Mouse (Mus musculus) lung, embryonic 16.5 days (tissue): ENCODE measurements around the gene Fam129b. TPM values are rescaled to one million over a fixed set of nuclear protein-coding genes. Genes with fewer than 3 reads are reported as not detected.

Source experiments
- ATAC-seq: fragments of 200-750 bp; cut with Nextera tagmentation; 2 replicates; pipeline ENCODE4 v1.8.0; 2017; ENCODE audit warnings: low read depth, mild to moderate bottlenecking, moderate library complexity
- H3K27ac ChIP-seq: fragments of 300-500 bp; sonication (generic); 2 replicates; pipeline ENCODE4 v1.5.1; 2014; ENCODE audit warnings: mild to moderate bottlenecking, control low read depth, low read length
- H3K27me3 ChIP-seq: fragments of 300-500 bp; sonication (generic); 2 replicates; pipeline ENCODE4 v1.6.1; 2014; ENCODE audit warnings: low read depth, low read length, mixed read lengths; ENCODE audit not compliant: control insufficient read depth, insufficient read depth
- H3K36me3 ChIP-seq: fragments of 300-500 bp; sonication (generic); 2 replicates; pipeline ENCODE4 v1.6.1; 2014; ENCODE audit warnings: low read length; ENCODE audit not compliant: control insufficient read depth, insufficient read depth
- H3K4me1 ChIP-seq: fragments of 300-500 bp; sonication (generic); replicated peaks from 2 replicates; pipeline ENCODE4 v1.6.1; 2014; ENCODE audit warnings: low read length, mixed read lengths; ENCODE audit not compliant: control insufficient read depth, insufficient read depth
- H3K4me2 ChIP-seq: fragments of 300-500 bp; sonication (generic); 2 replicates; pipeline ENCODE4 v1.6.1; 2014; ENCODE audit warnings: low read depth, low read length, control low read depth
- H3K4me3 ChIP-seq: fragments of 300-500 bp; sonication (generic); 2 replicates; pipeline ENCODE4 v1.5.1; 2014; ENCODE audit warnings: mild to moderate bottlenecking, low read length, control low read depth
- H3K9ac ChIP-seq: fragments of 300-500 bp; sonication (generic); 2 replicates; pipeline ENCODE4 v1.6.1; 2014; ENCODE audit warnings: low read length, control low read depth
- H3K9me3 ChIP-seq: fragments of 300-500 bp; sonication (generic); 2 replicates; pipeline ENCODE4 v1.6.1; 2016; ENCODE audit warnings: low read length; ENCODE audit not compliant: control insufficient read depth
- WGBS: fragments of 180-500 bp; shearing (Covaris S2); extraction: QIAGEN DNeasy Blood & Tissue Kit; methylation state at CpG from one replicate; pipeline ENCODE4 v1.1.7; 2014; 5-methylcytosine and 5-hydroxymethylcytosine counted together
- polyA plus RNA-seq: library from polyadenylated mRNA; unstranded; fragments of >200 nt; fragmentation: Nextera tagmentation; extraction: Ambion mirVana; gene quantifications from 2 replicates; pipeline ENCODE4 v1.2.1, GENCODE M21; 2015

Gene Fam129b
- polyA plus RNA-seq, 1 experiment from 2014 or later = 133 TPM

- Histone ChIP-seq H3K4me2 (peak overlapping the region; percentile 93), H3K9me3 (no peaks in the 10 kb centered on the region), H3K9ac (peak overlapping the region; percentile 92), H3K4me1 (peaks cover 33% of the 10 kb centered on the region), H3K36me3 (peaks cover 18% of the 10 kb centered on the region), H3K4me3 (peak overlapping the region; percentile 85), H3K27ac (peak overlapping the region; percentile 88), H3K27me3 (no peaks in the 10 kb centered on the region)
- ATAC-seq = no peak
- under 1% methylated on average over 33 of the region's 33 CpGs for WGBS
These were observed 86.4 kb downstream of the Fam129b start for GRCm38 (mm10) chr2:32962062-32962874.

- H3K27me3 ChIP-seq = no peaks in the 10 kb centered on the region
- peak overlapping the region; percentile 88 for H3K27ac ChIP-seq
- WGBS = 4% methylated on average over 9 of the region's 9 CpGs
- H3K9me3 ChIP-seq = no peaks in the 10 kb centered on the region
- H3K4me1 ChIP-seq = peaks cover 39% of the 10 kb centered on the region
- H3K36me3 ChIP-seq = peaks cover 18% of the 10 kb centered on the region
- H3K9ac ChIP-seq = peak overlapping the region; percentile 92
- H3K4me3 ChIP-seq = peak overlapping the region; percentile 85
- peak overlapping the region; percentile 93 for H3K4me2 ChIP-seq
- ATAC-seq = no peak
These were observed 86.9 kb downstream of the Fam129b start for GRCm38 (mm10) chr2:32962875-32963220.

- Histone ChIP-seq H3K4me1 (peaks cover 40% of the 10 kb centered on the region), H3K4me3 (peak overlapping the region; percentile 85), H3K4me2 (peak overlapping the region; percentile 93), H3K9me3 (no peaks in the 10 kb centered on the region), H3K27ac (no peak overlapping the region; the same call in 1 of the 2 replicates), H3K9ac (peak overlapping the region; percentile 92), H3K27me3 (no peaks in the 10 kb centered on the region), H3K36me3 (peaks cover 18% of the 10 kb centered on the region)
- WGBS = 39% methylated on average over 4 of the region's 4 CpGs
- no peak for ATAC-seq
These were observed 87.6 kb downstream of the Fam129b start for GRCm38 (mm10) chr2:32963544-32963943.

- Histone ChIP-seq H3K27ac (no peak overlapping the region), H3K9ac (peak overlapping the region; percentile 41), H3K9me3 (no peaks in the 10 kb centered on the region), H3K27me3 (no peaks in the 10 kb centered on the region), H3K4me3 (no peak overlapping the region), H3K36me3 (peaks cover 18% of the 10 kb centered on the region), H3K4me1 (peaks cover 40% of the 10 kb centered on the region), H3K4me2 (peak overlapping the region; percentile 93; the same call in 1 of the 2 replicates)
- ATAC-seq = no peak
- WGBS = 65% methylated on average over 1 of the region's 1 CpGs
These were observed 88.1 kb downstream of the Fam129b start for GRCm38 (mm10) chr2:32963981-32964380.

GRCm38 (mm10) chr2:32964659-32965457 lies 88.9 kb downstream of the Fam129b start:
- H3K27ac ChIP-seq = 0 out of 2 replicates have a peak overlapping the region, but pooled peaks have one; percentile 30
- H3K27me3 ChIP-seq = no peaks in the 10 kb centered on the region
- 33% methylated on average over 10 of the region's 10 CpGs for WGBS
- H3K9ac ChIP-seq = no peak overlapping the region
- H3K4me1 ChIP-seq = peaks cover 40% of the 10 kb centered on the region
- no peak for ATAC-seq
- H3K4me2 ChIP-seq = no peak overlapping the region
- no peaks in the 10 kb centered on the region for H3K9me3 ChIP-seq
- H3K36me3 ChIP-seq = peaks cover 18% of the 10 kb centered on the region
- no peak overlapping the region for H3K4me3 ChIP-seq

- H3K4me1 ChIP-seq = peaks cover 37% of the 10 kb centered on the region
- no peak overlapping the region; the same call in 1 of the 2 replicates for H3K4me2 ChIP-seq
- no peak overlapping the region; the same call in 1 of the 2 replicates for H3K9ac ChIP-seq
- no peaks in the 10 kb centered on the region for H3K27me3 ChIP-seq
- no peak for ATAC-seq
- no peak overlapping the region for H3K27ac ChIP-seq
- 8% methylated on average over 7 of the region's 7 CpGs for WGBS
- no peaks in the 10 kb centered on the region for H3K9me3 ChIP-seq
- H3K4me3 ChIP-seq = no peak overlapping the region
- peaks cover 18% of the 10 kb centered on the region for H3K36me3 ChIP-seq
These were observed 89.7 kb downstream of the Fam129b start for GRCm38 (mm10) chr2:32965511-32966183.

GRCm38 (mm10) chr2:32966184-32966688 lies 90.3 kb downstream of the Fam129b start:
- peak overlapping the region; percentile 77 for H3K4me2 ChIP-seq

GRCm38 (mm10) chr2:32966689-32967631 lies 91.0 kb downstream of the Fam129b start:
- Histone ChIP-seq H3K27ac (peak overlapping the region; percentile 100), H3K4me3 (peak overlapping the region; percentile 74), H3K4me2 (peak overlapping the region; percentile 77), H3K4me1 (peaks cover 33% of the 10 kb centered on the region), H3K9me3 (no peaks in the 10 kb centered on the region), H3K36me3 (peaks cover 18% of the 10 kb centered on the region), H3K27me3 (no peaks in the 10 kb centered on the region), H3K9ac (peak overlapping the region; percentile 90)
- ATAC-seq = peak; percentile 90
- under 1% methylated on average over 55 of the region's 55 CpGs for WGBS

More at GRCm38 (mm10) chr2:32966184-32966688, 90.3 kb downstream of the Fam129b start:
- Histone ChIP-seq H3K27me3 (no peaks in the 10 kb centered on the region), H3K9me3 (no peaks in the 10 kb centered on the region), H3K36me3 (peaks cover 18% of the 10 kb centered on the region), H3K9ac (peak overlapping the region; percentile 90), H3K4me1 (peaks cover 33% of the 10 kb centered on the region), H3K27ac (peak overlapping the region; percentile 100), H3K4me3 (peak overlapping the region; percentile 74)
- 10% methylated on average over 13 of the region's 13 CpGs for WGBS
- no peak for ATAC-seq
